Mouse (Mus musculus) ES-E14 (cell line): ENCODE results near the gene AU022252. TPM values are rescaled to one million over a fixed set of nuclear protein-coding genes. Genes with fewer than 3 reads are reported as not detected.
A peak's percentile ranks its signal among the peaks of the same experiment; 100 is the strongest.

Experiments used
- DNase-seq: peaks from one replicate; pipeline ENCODE4 v3.0.0-alpha.2; 2013; ENCODE audit warnings: low read depth, low spot score
- H3K27ac ChIP-seq: 2 replicates; pipeline ENCODE4 v1.5.1; 2012; ENCODE audit warnings: low read depth, mild to moderate bottlenecking, low read length, moderate library complexity, mixed read lengths; ENCODE audit not compliant: poor library complexity, insufficient read depth, severe bottlenecking
- H3K36me3 ChIP-seq: 2 replicates; pipeline ENCODE4 v1.6.1; 2012; ENCODE audit warnings: mild to moderate bottlenecking, low read length, moderate library complexity, mixed read lengths; ENCODE audit not compliant: control insufficient read depth, poor library complexity, insufficient read depth, severe bottlenecking
- H3K4me1 ChIP-seq, 2 experiments: fragments of 150-350 bp in 1 of 2; sonication (generic) in 1 of 2; 2 replicates each; pipeline ENCODE4 v1.6.1; 2012; ENCODE audit warnings: low read length in 2 of 2, mild to moderate bottlenecking in 1 of 2, mixed read lengths in 1 of 2; ENCODE audit not compliant: control insufficient read depth in 2 of 2, insufficient read depth in 2 of 2, poor library complexity in 1 of 2
- H3K4me3 ChIP-seq, 2 experiments: fragments of 150-350 bp in 1 of 2; sonication (generic) in 1 of 2; 2 replicates each; pipeline ENCODE4 v1.5.1; 2012; ENCODE audit warnings: low read length in 2 of 2, low read depth in 1 of 2, mild to moderate bottlenecking in 1 of 2, mixed read lengths in 1 of 2; ENCODE audit not compliant: insufficient read depth in 1 of 2, poor library complexity in 1 of 2, severe bottlenecking in 1 of 2
- H3K9ac ChIP-seq: 2 replicates; pipeline ENCODE4 v1.6.1; 2012; ENCODE audit warnings: low read depth, mild to moderate bottlenecking, low read length, mixed read lengths; ENCODE audit not compliant: poor library complexity, insufficient read depth, severe bottlenecking
- H3K9me3 ChIP-seq: fragments of 150-350 bp; sonication (generic); 2 replicates; pipeline ENCODE4 v1.6.1; 2012; ENCODE audit warnings: low read depth, mild to moderate bottlenecking, low read length; ENCODE audit not compliant: control insufficient read depth, insufficient read depth
- CHD2 ChIP-seq: IDR thresholded peaks from 2 replicates; pipeline ENCODE4 v1.6.1; 2014; ENCODE audit warnings: mild to moderate bottlenecking, low read depth, low read length, inconsistent platforms
- HCFC1 ChIP-seq: IDR thresholded peaks from 2 replicates; pipeline ENCODE4 v1.6.1; 2012; ENCODE audit warnings: low read length, inconsistent platforms, borderline replicate concordance; ENCODE audit not compliant: insufficient read depth
- MAFK ChIP-seq: IDR thresholded peaks from 2 replicates; pipeline ENCODE4 v1.6.1; 2014; ENCODE audit warnings: mild to moderate bottlenecking, low read depth, low read length, inconsistent platforms; ENCODE audit not compliant: insufficient read depth
- ZC3H11A ChIP-seq: IDR thresholded peaks from 2 replicates; pipeline ENCODE4 v1.6.1; 2012; ENCODE audit warnings: low read depth, mild to moderate bottlenecking, inconsistent platforms, low read length, borderline replicate concordance
- ZNF384 ChIP-seq: IDR thresholded peaks from 2 replicates; pipeline ENCODE4 v1.6.1; 2012; ENCODE audit warnings: low read depth, low read length, inconsistent platforms
- in situ Hi-C, 2 experiments: fragments of 600-800 bp; cut with MboI; formaldehyde crosslinking; loops; one replicate each; pipeline ENCODE4 v1.15.1; 2025; ENCODE audit warnings: low sequenced_read_pairs in 2 of 2, inconsistent platforms in 1 of 2; ENCODE audit not compliant: unreplicated experiment in 2 of 2
- total RNA-seq: library from RNA; depleted of rRNA; stranded (reverse); fragments of 300-350 nt; gene quantifications from 2 replicates; pipeline ENCODE4 v1.2.3, GENCODE M21; 2012

Gene AU022252
- total RNA-seq, 1 experiment, result 18.3 TPM

GRCm38 (mm10) chr4:119259344-119260254 is 27.1 kb upstream of the AU022252 start:
- no peak for TF ChIP-seq ZC3H11A
- no peak for TF ChIP-seq CHD2
- TF ChIP-seq MAFK, result no peak
- TF ChIP-seq ZNF384, result no peak
- TF ChIP-seq HCFC1, result no peak
- Histone ChIP-seq H3K9me3 (no peaks in the 10 kb centered on the region), H3K9ac (no peak overlapping the region), H3K27ac (no peak overlapping the region), H3K4me3 (no peak overlapping the region), H3K4me1 (peaks cover 0 to 14% of the 10 kb centered on the region in 2 experiments; a peak in 1 of 4 replicates), H3K36me3 (no peaks in the 10 kb centered on the region)
- in situ Hi-C loops, result no loop called here
- peak; percentile 37 for DNase-seq

GRCm38 (mm10) chr4:119257083-119257482 is 24.6 kb upstream of the AU022252 start:
- in situ Hi-C loops, result no loop called here

GRCm38 (mm10) chr4:119255351-119255750 is 22.8 kb upstream of the AU022252 start, which contains the start of gene Cldn19:
Cldn19 (plus strand) TSS chr4:119255414.
- TF ChIP-seq HCFC1 (no peak), MAFK (no peak), ZC3H11A (no peak), CHD2 (no peak), ZNF384 (no peak)
- Histone ChIP-seq H3K36me3 (no peaks in the 10 kb centered on the region), H3K4me1 (peaks cover 0 to 10% of the 10 kb centered on the region in 2 experiments; a peak in 1 of 4 replicates), H3K27ac (no peak within 1 kb of the TSS; the same call in 1 of the 2 replicates), H3K9ac (peak within 1 kb of the TSS; percentile 60; the same call in 1 of the 2 replicates), H3K9me3 (no peaks in the 10 kb centered on the region), H3K4me3 (peak within 1 kb of the TSS; percentile 63 to 68)
- no peak for DNase-seq
- in situ Hi-C loops, result no loop called here

More at GRCm38 (mm10) chr4:119257083-119257482, 24.6 kb upstream of the AU022252 start:
- Histone ChIP-seq H3K27ac (no peak overlapping the region), H3K36me3 (no peaks in the 10 kb centered on the region), H3K4me1 (peaks cover 0 to 14% of the 10 kb centered on the region in 2 experiments; a peak in 1 of 4 replicates), H3K4me3 (no peak overlapping the region), H3K9ac (no peak overlapping the region), H3K9me3 (no peaks in the 10 kb centered on the region)
- TF ChIP-seq ZC3H11A, result no peak
- no peak for TF ChIP-seq ZNF384
- TF ChIP-seq CHD2, result no peak
- TF ChIP-seq MAFK, result no peak
- no peak for TF ChIP-seq HCFC1
- DNase-seq, result no peak

GRCm38 (mm10) chr4:119254012-119254618 is 21.6 kb upstream of the AU022252 start:
- no peak overlapping the region for H3K9ac ChIP-seq
- TF ChIP-seq MAFK (no peak), HCFC1 (no peak), CHD2 (no peak), ZC3H11A (no peak), ZNF384 (no peak)
- in situ Hi-C loops, result no loop called here
- H3K9me3 ChIP-seq, result no peaks in the 10 kb centered on the region
- H3K4me3 ChIP-seq, result no peak overlapping the region
- no peak overlapping the region for H3K27ac ChIP-seq
- no peak for DNase-seq
- no peaks in the 10 kb centered on the region for H3K36me3 ChIP-seq
- H3K4me1 ChIP-seq, result peaks cover 0 to 3% of the 10 kb centered on the region in 2 experiments; a peak in 1 of 4 replicates
